In the genomic region with DNA sequence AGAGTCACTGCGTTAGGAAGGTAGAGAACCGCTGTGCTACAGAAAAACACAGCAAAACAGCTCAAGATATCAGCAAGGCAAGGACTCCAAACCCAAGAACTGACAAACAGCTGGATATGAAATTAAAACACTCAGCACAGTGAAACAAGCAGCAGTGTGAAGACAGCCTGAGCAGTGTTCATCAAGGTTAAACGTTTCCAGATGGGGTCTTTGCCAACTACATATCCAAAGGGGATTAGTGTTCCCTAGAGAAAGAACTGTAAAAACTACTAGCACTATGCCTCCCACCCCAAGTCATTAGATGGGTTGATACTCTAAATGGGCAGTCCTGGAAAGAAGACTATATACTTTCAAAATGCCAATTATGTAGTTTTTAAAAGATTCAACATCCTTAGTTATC, we compare ENCODE assay signal across 29 mouse cellular contexts. TPM values are rescaled to one million over a fixed set of nuclear protein-coding genes. Genes with fewer than 3 reads are reported as not detected.
A peak's percentile ranks its signal among the peaks of the same experiment; 100 is the strongest.
DNase-seq lines count a peak whose midpoint lies in the region; ATAC-seq lines count a peak whose summit lies in the region.
"Had no signal": no experiment of that assay in that cellular context is flagged by ENCODE, and none has a peak within 500 bp of the region (broad histone marks: within the 10 kb centered on the region; RNA-seq: fewer than 3 reads in every experiment).

No protein-coding gene starts in this region.

- intact Hi-C loops in left cerebral cortex, postnatal 25 days (cut with DNase I): loop anchor here (10.0 kb wide), 1 partner anchor 565 kb away; a partner anchor contains a TSS

- 49% methylated on average over 3 of the region's 3 CpGs for WGBS in embryonic facial prominence, embryonic 12.5 days
- 35% methylated on average over 3 of the region's 3 CpGs for WGBS in limb, embryonic 11.5 days
- 73% methylated on average over 3 of the region's 3 CpGs for WGBS in liver, embryonic 12.5 days (ENCODE audit: insufficient replicate concordance)
- 85% methylated on average over 3 of the region's 3 CpGs for whole genome bisulfite sequencing in hindbrain, embryonic 13.5 days

- no peaks in the 10 kb centered on the region for H3K36me3 ChIP-seq in embryonic facial prominence, embryonic 12.5 days
- no peaks in the 10 kb centered on the region for H3K36me3 ChIP-seq in limb, embryonic 11.5 days (ENCODE audit: control insufficient read depth, insufficient read depth, low read length)
- H3K36me3 ChIP-seq in liver, embryonic 12.5 days: no peaks in the 10 kb centered on the region
- H3K36me3 ChIP-seq in hindbrain, embryonic 13.5 days: no peaks in the 10 kb centered on the region
- H3K36me3 ChIP-seq: embryonic facial prominence, embryonic 13.5 days; heart, embryonic 10.5 days; heart, embryonic 15.5 days; hindbrain, embryonic 12.5 days; limb, embryonic 15.5 days; midbrain, embryonic 10.5 days; neural tube, embryonic 13.5 days; stomach, embryonic 15.5 days had no signal

- no peaks in the 10 kb centered on the region for H3K9me3 ChIP-seq in embryonic facial prominence, embryonic 12.5 days
- H3K9me3 ChIP-seq in limb, embryonic 11.5 days (ENCODE audit: control insufficient read depth, low read length): no peaks in the 10 kb centered on the region
- H3K9me3 ChIP-seq in liver, embryonic 12.5 days (replicated peaks): no peaks in the 10 kb centered on the region
- H3K9me3 ChIP-seq in hindbrain, embryonic 13.5 days: no peaks in the 10 kb centered on the region
- H3K9me3 ChIP-seq: embryonic facial prominence, embryonic 13.5 days; heart, embryonic 10.5 days; heart, embryonic 15.5 days; hindbrain, embryonic 12.5 days; limb, embryonic 15.5 days; midbrain, embryonic 10.5 days; neural tube, embryonic 13.5 days; stomach, embryonic 15.5 days had no signal

- no peak overlapping the region for H3K9ac ChIP-seq in embryonic facial prominence, embryonic 12.5 days
- no peak overlapping the region for H3K9ac ChIP-seq in limb, embryonic 11.5 days (ENCODE audit: low read length)
- H3K9ac ChIP-seq in liver, embryonic 12.5 days: no peak overlapping the region
- H3K9ac ChIP-seq in hindbrain, embryonic 13.5 days: no peak overlapping the region
- H3K9ac ChIP-seq: embryonic facial prominence, embryonic 13.5 days; forebrain, postnatal 0 days; heart, embryonic 15.5 days; hindbrain, embryonic 12.5 days; limb, embryonic 15.5 days; liver, embryonic 14.5 days; neural tube, embryonic 13.5 days; stomach, embryonic 15.5 days had no signal

- DNase-seq in embryo, embryonic 10 days (ENCODE audit: low spot score): peak; percentile 58
- no peak for DNase-seq in embryo, embryonic 9.5 days (ENCODE audit: extremely low spot score)
- DNase-seq in limb, embryonic 11.5 days (ENCODE audit: low spot score): peak; percentile 43
- DNase-seq in left cerebral cortex, postnatal 25 days (ENCODE audit: low spot score in 2 of 2): no peak
- DNase-seq: adrenal gland, adult 8-10 months; cerebellum, adult 8-10 months; cerebellum, postnatal 25 days; forebrain, postnatal 0 days; gastrocnemius, postnatal 10 days; kidney, adult 11 months; kidney, postnatal 14 days; layer of hippocampus, adult 9-11 months; lung, adult 2 months; lung, postnatal 10 days; right cerebral cortex, postnatal 4 days had no signal

- no peak overlapping the region for H3K4me2 ChIP-seq in embryonic facial prominence, embryonic 12.5 days (replicated peaks)
- no peak overlapping the region for H3K4me2 ChIP-seq in limb, embryonic 11.5 days (ENCODE audit: low read depth, severe bottlenecking)
- H3K4me2 ChIP-seq in liver, embryonic 12.5 days: no peak overlapping the region
- H3K4me2 ChIP-seq in hindbrain, embryonic 13.5 days: no peak overlapping the region
- H3K4me2 ChIP-seq: embryonic facial prominence, embryonic 13.5 days; heart, embryonic 15.5 days; hindbrain, embryonic 12.5 days; limb, embryonic 15.5 days; neural tube, embryonic 13.5 days; stomach, embryonic 15.5 days had no signal

- 0 out of 2 replicates have a peak, but pooled peaks cover 10% of the 10 kb centered on the region for H3K4me1 ChIP-seq in embryonic facial prominence, embryonic 12.5 days
- H3K4me1 ChIP-seq in limb, embryonic 11.5 days (ENCODE audit: control insufficient read depth, insufficient read depth, low read length): peaks cover 14% of the 10 kb centered on the region
- no peaks in the 10 kb centered on the region for H3K4me1 ChIP-seq in liver, embryonic 12.5 days
- H3K4me1 ChIP-seq in hindbrain, embryonic 13.5 days (replicated peaks): peaks cover 5% of the 10 kb centered on the region
- H3K4me1 ChIP-seq: heart, embryonic 10.5 days; heart, embryonic 15.5 days; limb, embryonic 15.5 days; stomach, embryonic 15.5 days had no signal

- no peak overlapping the region for H3K4me3 ChIP-seq in embryonic facial prominence, embryonic 12.5 days
- H3K4me3 ChIP-seq in limb, embryonic 11.5 days (ENCODE audit: low read depth, low read length): no peak overlapping the region
- H3K4me3 ChIP-seq in liver, embryonic 12.5 days: no peak overlapping the region
- H3K4me3 ChIP-seq in hindbrain, embryonic 13.5 days: no peak overlapping the region
- H3K4me3 ChIP-seq: embryonic facial prominence, embryonic 13.5 days; erythroblast, embryonic 14.5 days; heart, embryonic 10.5 days; heart, embryonic 15.5 days; hindbrain, embryonic 12.5 days; limb, embryonic 15.5 days; midbrain, embryonic 10.5 days; neural tube, embryonic 13.5 days; stomach, embryonic 15.5 days had no signal

- H3K27me3 ChIP-seq in embryonic facial prominence, embryonic 12.5 days: no peaks in the 10 kb centered on the region
- no peaks in the 10 kb centered on the region for H3K27me3 ChIP-seq in limb, embryonic 11.5 days (ENCODE audit: control insufficient read depth, insufficient read depth, low read length)
- H3K27me3 ChIP-seq in liver, embryonic 12.5 days (replicated peaks): no peaks in the 10 kb centered on the region; the same call in 1 of the 2 replicates
- H3K27me3 ChIP-seq in hindbrain, embryonic 13.5 days: 0 out of 2 replicates have a peak, but pooled peaks cover 5% of the 10 kb centered on the region
- H3K27me3 ChIP-seq: CH12.LX; embryonic facial prominence, embryonic 13.5 days; heart, embryonic 15.5 days; limb, embryonic 15.5 days; stomach, embryonic 15.5 days had no signal

- ATAC-seq in embryonic facial prominence, embryonic 12.5 days (ENCODE audit: insufficient number of reproducible peaks, insufficient read depth, low FRiP score, low TSS enrichment): 0 out of 2 replicates have a peak, but pooled peaks have one; percentile 6
- peak; percentile 89 for ATAC-seq in limb, embryonic 11.5 days (ENCODE audit: insufficient number of reproducible peaks, low FRiP score, low TSS enrichment, low read depth)
- no peak for ATAC-seq in liver, embryonic 12.5 days
- no peak for ATAC-seq in hindbrain, embryonic 13.5 days (ENCODE audit: low FRiP score)
- ATAC-seq: forebrain, postnatal 0 days had no signal

- H3K27ac ChIP-seq in embryonic facial prominence, embryonic 12.5 days: no peak overlapping the region
- 0 out of 2 replicates have a peak overlapping the region, but pooled peaks have one; percentile 36 for H3K27ac ChIP-seq in limb, embryonic 11.5 days (replicated peaks; ENCODE audit: low read depth, low read length)
- H3K27ac ChIP-seq in liver, embryonic 12.5 days: no peak overlapping the region
- no peak overlapping the region for H3K27ac ChIP-seq in hindbrain, embryonic 13.5 days
- H3K27ac ChIP-seq: embryonic facial prominence, embryonic 13.5 days; heart, embryonic 10.5 days; heart, embryonic 15.5 days; hindbrain, embryonic 12.5 days; limb, embryonic 15.5 days; liver, embryonic 14.5 days; midbrain, embryonic 10.5 days; neural tube, embryonic 13.5 days; stomach, embryonic 15.5 days had no signal

RNA-seq across cellular contexts. Expression of a gene that starts 29.6 kb away (rescaled TPM):
- polyA plus RNA-seq in embryonic facial prominence, embryonic 12.5 days (2016; fragmentation: Nextera tagmentation; extraction: Ambion mirVana): 65.8 and 66.0 TPM in 2 replicates
- 67.8 and 68.1 TPM in 2 replicates for polyA plus RNA-seq in limb, embryonic 11.5 days (2014; fragmentation: Nextera tagmentation; extraction: Ambion mirVana)
- 10 to 100 TPM; 33.0 to 33.1 TPM for total RNA-seq in left cerebral cortex, postnatal 25 days (2021)
- 29.7 and 30.4 TPM in 2 replicates for polyA plus RNA-seq in liver, embryonic 12.5 days (2016; fragmentation: Nextera tagmentation; extraction: Ambion mirVana)
- 73.8 and 77.0 TPM in 2 replicates for polyA plus RNA-seq in hindbrain, embryonic 13.5 days (2015; fragmentation: Nextera tagmentation; extraction: Ambion mirVana)

Comparison
In these comparisons a context has a peak if more than half of its experiments do, and no peak if none do; other contexts are left out.
1. DNase-seq: peak in embryo, embryonic 10 days (single experiment) and limb, embryonic 11.5 days (single experiment); none in embryo, embryonic 9.5 days (single experiment) and left cerebral cortex, postnatal 25 days (0 of 2).
2. ATAC-seq: peak in embryonic facial prominence, embryonic 12.5 days (single experiment) and limb, embryonic 11.5 days (single experiment); none in liver, embryonic 12.5 days (single experiment) and hindbrain, embryonic 13.5 days (single experiment).